26 mouse cellular contexts compared by ENCODE assay signal in genomic region chr10:9030486-9030885, GRCm38 (mm10).
"Had no signal": no experiment of that assay in that cellular context is flagged by ENCODE, and none has a peak within 500 bp of the region (broad histone marks: within the 10 kb centered on the region; RNA-seq: fewer than 3 reads in every experiment).

No protein-coding gene starts in this region.

- DNase-seq: gastrocnemius, postnatal 14 days; gastrocnemius, postnatal 36 days; heart, adult 2 months; heart, postnatal 14 days; heart, postnatal 36 days; kidney, adult 11 months; kidney, adult 2 months; kidney, adult 9 months; kidney, postnatal 14 days; kidney, postnatal 36 days; layer of hippocampus, adult 9-11 months; layer of hippocampus, postnatal 36 days; liver; liver, embryonic 13.5 days had no signal

- H3K9me3 ChIP-seq: heart, embryonic 13.5 days; heart, embryonic 15.5 days; hindbrain, embryonic 13.5 days; hindbrain, embryonic 15.5 days; kidney, embryonic 15.5 days; limb, embryonic 10.5 days; limb, embryonic 12.5 days; liver, embryonic 13.5 days had no signal

- H3K4me3 ChIP-seq: heart, adult 2 months; heart, embryonic 13.5 days; heart, embryonic 15.5 days; hindbrain, embryonic 13.5 days; hindbrain, embryonic 15.5 days; kidney, embryonic 15.5 days; limb, embryonic 10.5 days; limb, embryonic 12.5 days; liver, embryonic 13.5 days had no signal

- H3K9ac ChIP-seq: heart, embryonic 13.5 days; heart, embryonic 15.5 days; hindbrain, embryonic 13.5 days; hindbrain, embryonic 15.5 days; kidney, embryonic 15.5 days; limb, embryonic 12.5 days; liver, embryonic 13.5 days had no signal

- H3K4me1 ChIP-seq: heart, embryonic 13.5 days; heart, embryonic 15.5 days; hindbrain, embryonic 13.5 days; hindbrain, embryonic 15.5 days; kidney, embryonic 15.5 days; limb, embryonic 10.5 days; liver, embryonic 13.5 days had no signal

- H3K4me2 ChIP-seq: heart, embryonic 11.5 days; heart, embryonic 13.5 days; heart, embryonic 15.5 days; hindbrain, embryonic 13.5 days; hindbrain, embryonic 15.5 days; kidney, embryonic 15.5 days; limb, embryonic 12.5 days; liver, embryonic 11.5 days; liver, embryonic 13.5 days had no signal

- H3K36me3 ChIP-seq: heart, embryonic 13.5 days; heart, embryonic 15.5 days; hindbrain, embryonic 13.5 days; hindbrain, embryonic 15.5 days; kidney, embryonic 15.5 days; limb, embryonic 10.5 days; limb, embryonic 12.5 days; liver, embryonic 13.5 days had no signal

- H3K27me3 ChIP-seq: heart, embryonic 13.5 days; heart, embryonic 15.5 days; hindbrain, embryonic 13.5 days; hindbrain, embryonic 15.5 days; kidney, embryonic 15.5 days; limb, embryonic 12.5 days; liver, embryonic 13.5 days had no signal

- H3K27ac ChIP-seq: heart, adult 2 months; heart, embryonic 13.5 days; heart, embryonic 15.5 days; hindbrain, embryonic 13.5 days; hindbrain, embryonic 15.5 days; hindbrain, postnatal 0 days; kidney, embryonic 15.5 days; kidney, postnatal 0 days; limb, embryonic 10.5 days; limb, embryonic 12.5 days; liver, embryonic 13.5 days had no signal

- ATAC-seq: hindbrain, postnatal 0 days; intestine, embryonic 16.5 days had no signal
